17 mouse cellular contexts compared by ENCODE assay signal in the genomic region with DNA sequence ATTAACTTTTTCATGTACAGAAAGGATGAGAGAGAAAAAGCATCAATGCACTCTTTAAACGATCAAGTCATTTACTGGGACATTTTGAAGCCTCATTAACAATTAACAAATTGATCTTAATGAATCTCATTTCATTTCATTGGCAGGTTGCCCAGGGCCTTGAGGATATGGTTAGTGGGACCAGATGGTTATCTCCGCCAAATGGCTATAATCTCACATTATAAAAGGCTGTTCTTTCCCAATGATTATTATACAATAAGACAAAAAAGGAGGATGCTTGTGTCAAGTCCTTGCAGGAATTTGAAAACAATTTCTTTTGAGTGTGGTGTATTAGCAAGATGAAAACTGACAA.
DNase-seq lines count a peak whose midpoint lies in the region; ATAC-seq lines count a peak whose summit lies in the region.
"Had no signal": no experiment of that assay in that cellular context is flagged by ENCODE, and none has a peak within 500 bp of the region (broad histone marks: within the 10 kb centered on the region; RNA-seq: fewer than 3 reads in every experiment).

No protein-coding gene starts in this region.

- no peak overlapping the region for H3K9ac ChIP-seq in hindbrain, embryonic 12.5 days
- no peak overlapping the region for H3K9ac ChIP-seq in hindbrain, embryonic 14.5 days
- no peak overlapping the region for H3K9ac ChIP-seq in neural tube, embryonic 15.5 days (replicated peaks)
- no peak overlapping the region for H3K9ac ChIP-seq in liver, embryonic 12.5 days
- H3K9ac ChIP-seq: heart, embryonic 12.5 days; liver, embryonic 13.5 days had no signal

- H3K36me3 ChIP-seq in hindbrain, embryonic 12.5 days = no peaks in the 10 kb centered on the region
- no peaks in the 10 kb centered on the region for H3K36me3 ChIP-seq in hindbrain, embryonic 10.5 days
- H3K36me3 ChIP-seq in hindbrain, embryonic 14.5 days (replicated peaks; ENCODE audit: control insufficient read depth, insufficient read depth) = no peaks in the 10 kb centered on the region
- H3K36me3 ChIP-seq in neural tube, embryonic 15.5 days = no peaks in the 10 kb centered on the region
- no peaks in the 10 kb centered on the region for H3K36me3 ChIP-seq in liver, embryonic 12.5 days
- H3K36me3 ChIP-seq: heart, embryonic 12.5 days; limb, embryonic 10.5 days; liver, embryonic 13.5 days had no signal

- no peaks in the 10 kb centered on the region for H3K9me3 ChIP-seq in hindbrain, embryonic 12.5 days (replicated peaks)
- no peaks in the 10 kb centered on the region for H3K9me3 ChIP-seq in hindbrain, embryonic 10.5 days
- no peaks in the 10 kb centered on the region for H3K9me3 ChIP-seq in hindbrain, embryonic 14.5 days (ENCODE audit: control insufficient read depth, low read length)
- no peaks in the 10 kb centered on the region for H3K9me3 ChIP-seq in neural tube, embryonic 15.5 days (replicated peaks)
- H3K9me3 ChIP-seq in liver, embryonic 12.5 days (replicated peaks) = no peaks in the 10 kb centered on the region
- H3K9me3 ChIP-seq: heart, embryonic 12.5 days; limb, embryonic 10.5 days; liver, embryonic 13.5 days had no signal

- H3K4me2 ChIP-seq in hindbrain, embryonic 12.5 days (replicated peaks) = no peak overlapping the region
- no peak overlapping the region for H3K4me2 ChIP-seq in hindbrain, embryonic 14.5 days (replicated peaks)
- H3K4me2 ChIP-seq in neural tube, embryonic 15.5 days = no peak overlapping the region
- no peak overlapping the region for H3K4me2 ChIP-seq in liver, embryonic 12.5 days
- H3K4me2 ChIP-seq: heart, embryonic 12.5 days; liver, embryonic 13.5 days had no signal

- no peak overlapping the region for H3K4me3 ChIP-seq in hindbrain, embryonic 12.5 days
- H3K4me3 ChIP-seq in hindbrain, embryonic 10.5 days = no peak overlapping the region
- no peak overlapping the region for H3K4me3 ChIP-seq in hindbrain, embryonic 14.5 days (replicated peaks; ENCODE audit: low read length)
- no peak overlapping the region for H3K4me3 ChIP-seq in neural tube, embryonic 15.5 days (replicated peaks)
- H3K4me3 ChIP-seq in liver, embryonic 12.5 days = no peak overlapping the region
- H3K4me3 ChIP-seq: heart, embryonic 12.5 days; limb, embryonic 10.5 days; liver, embryonic 13.5 days had no signal

- 70% methylated on average over 2 of the region's 2 CpGs for WGBS in hindbrain, embryonic 12.5 days
- 84% methylated on average over 2 of the region's 2 CpGs for WGBS in hindbrain, embryonic 10.5 days
- 41% methylated on average over 2 of the region's 2 CpGs for WGBS in hindbrain, embryonic 14.5 days
- 34% methylated on average over 2 of the region's 2 CpGs for whole genome bisulfite sequencing in neural tube, embryonic 15.5 days
- 66% methylated on average over 2 of the region's 2 CpGs for WGBS in liver, embryonic 12.5 days (ENCODE audit: insufficient replicate concordance)

- intact Hi-C loops in heart, postnatal 25 days (cut with DNase I) = no loop called here

- ATAC-seq in hindbrain, embryonic 12.5 days (ENCODE audit: low FRiP score) = peak; percentile 77
- ATAC-seq in hindbrain, embryonic 14.5 days (ENCODE audit: low FRiP score) = peak; percentile 78
- peak; percentile 72 for ATAC-seq in neural tube, embryonic 15.5 days (ENCODE audit: low FRiP score)
- no peak for ATAC-seq in liver, embryonic 12.5 days
- ATAC-seq: lung, postnatal 0 days had no signal

- H3K27me3 ChIP-seq in hindbrain, embryonic 12.5 days = no peaks in the 10 kb centered on the region
- no peaks in the 10 kb centered on the region for H3K27me3 ChIP-seq in hindbrain, embryonic 10.5 days (ENCODE audit: insufficient read depth, poor library complexity, severe bottlenecking)
- H3K27me3 ChIP-seq in hindbrain, embryonic 14.5 days (ENCODE audit: control insufficient read depth, insufficient read depth, low read length) = no peaks in the 10 kb centered on the region
- H3K27me3 ChIP-seq in neural tube, embryonic 15.5 days (replicated peaks) = no peaks in the 10 kb centered on the region
- no peaks in the 10 kb centered on the region for H3K27me3 ChIP-seq in liver, embryonic 12.5 days (replicated peaks)
- H3K27me3 ChIP-seq: heart, embryonic 12.5 days; liver, embryonic 13.5 days had no signal

- DNase-seq in hindbrain, embryonic 10.5 days (ENCODE audit: low spot score) = no peak
- peak; percentile 6 for DNase-seq in right cerebral cortex, postnatal 14 days
- DNase-seq in right cerebral cortex, adult 18-20 months = no peak
- peak; percentile 76 for DNase-seq in hindbrain, embryonic 14.5 days (ENCODE audit: low spot score)
- no peak for DNase-seq in heart, postnatal 25 days (ENCODE audit: low spot score)
- DNase-seq: B cell, adult 2 months; cerebellum, adult 8-10 months; kidney, adult 8-10 months; kidney, postnatal 36 days; layer of hippocampus, postnatal 36 days; liver, embryonic 13.5 days had no signal

- no peak overlapping the region for H3K27ac ChIP-seq in hindbrain, embryonic 12.5 days
- no peak overlapping the region for H3K27ac ChIP-seq in hindbrain, embryonic 10.5 days
- peak overlapping the region; percentile 36; the same call in 1 of the 2 replicates for H3K27ac ChIP-seq in hindbrain, embryonic 14.5 days
- H3K27ac ChIP-seq in neural tube, embryonic 15.5 days (replicated peaks) = peak overlapping the region; percentile 58; the same call in 1 of the 2 replicates
- no peak overlapping the region for H3K27ac ChIP-seq in liver, embryonic 12.5 days
- H3K27ac ChIP-seq: limb, embryonic 10.5 days; liver, embryonic 13.5 days had no signal

- H3K4me1 ChIP-seq in hindbrain, embryonic 12.5 days = no peaks in the 10 kb centered on the region
- H3K4me1 ChIP-seq in hindbrain, embryonic 10.5 days (replicated peaks) = no peaks in the 10 kb centered on the region
- H3K4me1 ChIP-seq in hindbrain, embryonic 14.5 days (replicated peaks; ENCODE audit: control insufficient read depth, insufficient read depth, low read length) = no peaks in the 10 kb centered on the region
- peaks cover 9% of the 10 kb centered on the region; the same call in 1 of the 2 replicates for H3K4me1 ChIP-seq in neural tube, embryonic 15.5 days
- H3K4me1 ChIP-seq in liver, embryonic 12.5 days = no peaks in the 10 kb centered on the region
- H3K4me1 ChIP-seq: heart, embryonic 12.5 days; limb, embryonic 10.5 days; liver, embryonic 13.5 days had no signal

Comparison
In these comparisons a context has a peak if more than half of its experiments do, and no peak if none do; other contexts are left out.
1. H3K27ac ChIP-seq: peak in hindbrain, embryonic 14.5 days (single experiment) and neural tube, embryonic 15.5 days (single experiment); none in hindbrain, embryonic 12.5 days (single experiment), hindbrain, embryonic 10.5 days (single experiment) and liver, embryonic 12.5 days (single experiment).
2. DNase-seq: peak in right cerebral cortex, postnatal 14 days (single experiment) and hindbrain, embryonic 14.5 days (single experiment); none in hindbrain, embryonic 10.5 days (single experiment), right cerebral cortex, adult 18-20 months (single experiment) and heart, postnatal 25 days (single experiment).